Mouse (Mus musculus) liver, postnatal 0 days (tissue): Measurements from ENCODE around the gene Hc.

ENCODE experiments used
- CTCF ChIP-seq: sonication (generic); IDR thresholded peaks from 2 replicates; pipeline ENCODE4 v1.5.1; 2016; ENCODE audit warnings: antibody characterized with exemption, low read depth
- EP300 ChIP-seq: IDR thresholded peaks from 2 replicates; pipeline ENCODE4 v1.6.1; 2016; ENCODE audit warnings: antibody characterized with exemption, low read depth, mild to moderate bottlenecking

DNA sequence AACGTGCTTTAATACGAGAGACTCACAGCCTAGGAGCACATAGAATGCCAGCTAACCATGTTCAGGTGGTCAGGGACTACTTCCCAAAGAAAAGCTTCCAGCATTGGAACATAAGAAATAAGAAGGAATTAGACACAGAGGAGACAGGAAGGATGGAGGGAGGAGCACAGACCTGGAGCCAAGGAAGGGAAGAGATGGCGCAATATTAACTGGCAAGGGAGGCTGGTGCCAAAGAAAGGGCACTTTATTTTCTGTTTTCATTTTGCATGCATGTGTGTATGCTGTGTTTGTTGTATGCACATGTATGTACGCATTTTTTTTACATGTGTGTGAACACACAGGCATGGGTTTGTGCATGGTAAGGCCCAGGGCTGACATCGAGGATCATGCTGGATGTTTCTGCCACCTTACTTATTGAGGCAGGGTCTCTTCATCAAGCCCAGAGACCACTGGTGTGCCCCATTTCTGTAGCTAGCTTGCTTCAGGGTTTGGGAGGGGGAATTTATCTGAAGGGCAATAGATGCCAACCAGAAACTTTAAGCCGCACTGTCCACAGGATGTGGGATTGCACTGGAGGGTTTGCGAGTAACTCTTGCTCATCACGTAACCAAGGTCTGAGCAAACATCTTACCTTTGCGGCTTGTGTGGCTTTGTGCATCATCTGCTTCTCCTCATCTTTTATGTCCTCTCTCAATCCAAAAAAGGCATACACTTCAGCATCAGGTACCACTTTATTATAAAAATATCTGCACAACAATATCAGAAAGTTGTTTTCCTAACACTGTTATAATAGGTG lies 22.5 kb downstream of the Hc start:
- TF ChIP-seq CTCF (no peak), EP300 (no peak)
